Mouse (Mus musculus): ENCODE data around the gene Mapk1ip1l. TPM values are rescaled to one million over a fixed set of nuclear protein-coding genes. Genes with fewer than 3 reads are reported as not detected.

Mapk1ip1l gene
- polyA plus RNA-seq, 1 experiment from 2014 or later: 53.8 TPM

DNA sequence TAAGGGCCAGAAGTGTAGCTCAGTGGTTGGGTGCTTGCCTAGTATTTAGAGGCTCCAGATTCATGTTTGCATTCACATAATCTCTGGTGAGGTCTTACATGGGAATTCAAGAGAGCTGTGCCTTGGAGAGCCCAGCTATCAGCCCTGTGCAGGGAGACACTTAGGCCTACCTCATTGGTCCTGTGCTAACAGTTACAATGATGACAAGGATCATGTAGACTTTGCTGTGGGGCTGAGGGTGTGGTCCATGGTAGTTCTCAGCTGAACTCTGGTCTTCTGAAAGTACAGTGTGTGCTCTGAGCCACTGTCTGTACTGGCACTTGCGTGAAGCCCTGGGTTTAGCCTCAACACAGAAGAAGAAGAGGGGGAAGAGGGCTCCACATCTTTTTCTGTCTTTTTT is 48.6 kb downstream of the Mapk1ip1l start:
- Histone ChIP-seq H3K4me1 (ENCODE audit: control insufficient read depth in 2 of 2, insufficient read depth in 2 of 2, low read length in 2 of 2) (no peaks in the 10 kb centered on the region), H3K4me2 (ENCODE audit: low read length) (no peak overlapping the region), H3K27ac (replicated peaks in 1 of 2; ENCODE audit: control insufficient read depth in 1 of 2, insufficient read depth in 1 of 2, low read depth in 2 of 2, low read length in 2 of 2) (no peak overlapping the region), H3K4me3 (ENCODE audit: control insufficient read depth in 1 of 2, insufficient read depth in 1 of 2, low read depth in 1 of 2, low read length in 2 of 2) (no peak overlapping the region), H3K9me3 (ENCODE audit: control insufficient read depth, low read length) (no peaks in the 10 kb centered on the region), H3K36me3 (ENCODE audit: control insufficient read depth, insufficient read depth, low read length) (no peaks in the 10 kb centered on the region), H3K9ac (ENCODE audit: low read length) (no peak overlapping the region), H3K27me3 (ENCODE audit: control insufficient read depth, insufficient read depth, low read length) (no peaks in the 10 kb centered on the region)
- ATAC-seq (ENCODE audit: insufficient number of reproducible peaks, insufficient read depth, low FRiP score, low read depth): no peak
- WGBS: 100% methylated on average over 1 of the region's 1 CpGs

DNA sequence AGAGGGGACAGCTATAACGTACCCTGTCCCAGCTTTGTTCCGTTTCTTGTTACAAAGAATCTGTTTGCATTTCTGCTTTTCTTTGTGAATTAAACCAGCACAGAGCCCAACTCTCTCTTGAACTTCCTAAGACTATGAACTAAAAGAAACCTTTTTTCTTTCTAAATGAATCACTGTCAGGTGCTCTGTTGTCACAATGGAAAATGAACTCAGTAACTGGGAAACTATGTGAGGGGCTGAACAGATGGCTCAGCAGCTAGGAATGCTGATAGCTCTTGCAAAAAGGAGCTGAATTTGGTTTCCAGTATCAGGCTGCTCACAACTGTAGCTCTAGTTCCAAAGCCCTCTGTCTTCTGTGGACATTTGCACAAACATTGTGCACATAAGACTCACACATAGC is 52.9 kb downstream of the Mapk1ip1l start:
- H3K4me3 ChIP-seq (ENCODE audit: control insufficient read depth in 1 of 2, insufficient read depth in 1 of 2, low read depth in 1 of 2, low read length in 2 of 2): no peak overlapping the region
- no peaks in the 10 kb centered on the region for H3K4me1 ChIP-seq (ENCODE audit: control insufficient read depth in 2 of 2, insufficient read depth in 2 of 2, low read length in 2 of 2)
- H3K9ac ChIP-seq (ENCODE audit: low read length): no peak overlapping the region
- H3K36me3 ChIP-seq (ENCODE audit: control insufficient read depth, insufficient read depth, low read length): no peaks in the 10 kb centered on the region
- no peak for ATAC-seq (ENCODE audit: insufficient number of reproducible peaks, insufficient read depth, low FRiP score, low read depth)
- H3K27ac ChIP-seq (replicated peaks in 1 of 2; ENCODE audit: control insufficient read depth in 1 of 2, insufficient read depth in 1 of 2, low read depth in 2 of 2, low read length in 2 of 2): no peak overlapping the region
- WGBS: 81% methylated on average over 2 of the region's 2 CpGs
- H3K27me3 ChIP-seq (ENCODE audit: control insufficient read depth, insufficient read depth, low read length): no peaks in the 10 kb centered on the region
- H3K9me3 ChIP-seq (ENCODE audit: control insufficient read depth, low read length): no peaks in the 10 kb centered on the region
- no peak overlapping the region for H3K4me2 ChIP-seq (ENCODE audit: low read length)

DNA sequence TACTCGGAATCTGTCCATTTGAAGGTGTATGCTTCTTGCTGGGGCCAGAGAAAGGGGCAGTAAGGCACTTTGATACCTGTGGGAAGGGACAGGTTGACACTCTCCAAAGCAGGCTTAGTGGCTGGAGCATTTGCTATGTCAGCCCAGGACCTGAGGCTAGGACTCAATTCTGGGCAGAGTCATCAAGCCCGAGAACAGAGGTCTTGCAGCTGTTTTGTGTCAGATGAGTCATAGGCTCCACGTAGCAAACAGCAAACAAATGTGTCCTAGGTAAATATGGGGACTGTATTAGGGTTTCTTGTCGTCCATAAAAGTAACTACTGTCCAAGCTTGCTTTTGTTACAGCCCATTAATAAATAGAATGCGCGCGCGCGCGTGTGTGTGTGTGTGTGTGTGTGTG is 54.2 kb downstream of the Mapk1ip1l start:
- Histone ChIP-seq H3K36me3 (ENCODE audit: control insufficient read depth, insufficient read depth, low read length) (no peaks in the 10 kb centered on the region), H3K9me3 (ENCODE audit: control insufficient read depth, low read length) (no peaks in the 10 kb centered on the region), H3K9ac (ENCODE audit: low read length) (no peak overlapping the region), H3K27me3 (ENCODE audit: control insufficient read depth, insufficient read depth, low read length) (no peaks in the 10 kb centered on the region), H3K4me1 (ENCODE audit: control insufficient read depth in 2 of 2, insufficient read depth in 2 of 2, low read length in 2 of 2) (no peaks in the 10 kb centered on the region), H3K27ac (replicated peaks in 1 of 2; ENCODE audit: control insufficient read depth in 1 of 2, insufficient read depth in 1 of 2, low read depth in 2 of 2, low read length in 2 of 2) (no peak overlapping the region), H3K4me2 (ENCODE audit: low read length) (no peak overlapping the region), H3K4me3 (ENCODE audit: control insufficient read depth in 1 of 2, insufficient read depth in 1 of 2, low read depth in 1 of 2, low read length in 2 of 2) (no peak overlapping the region)
- 92% methylated on average over 10 of the region's 10 CpGs for WGBS
- no peak for ATAC-seq (ENCODE audit: insufficient number of reproducible peaks, insufficient read depth, low FRiP score, low read depth)

DNA sequence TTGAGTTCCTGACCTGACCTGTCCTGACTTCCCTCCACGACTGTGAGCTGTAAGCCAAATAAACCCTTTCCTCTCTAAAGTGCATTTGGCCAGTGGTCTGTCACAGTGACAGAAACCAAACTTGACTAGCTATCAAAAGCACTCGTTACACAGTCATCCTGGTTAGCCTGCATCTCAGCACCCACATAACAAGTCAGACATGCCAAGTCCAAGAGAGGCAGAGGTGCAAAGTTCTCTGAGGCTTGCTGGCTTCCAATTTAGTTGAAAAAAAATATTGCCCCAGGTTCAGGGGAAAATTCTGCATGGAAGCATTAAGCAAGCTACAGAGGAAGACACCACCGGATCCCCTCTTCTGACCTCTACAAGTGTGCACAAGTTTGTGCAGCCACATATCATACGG is 55.2 kb downstream of the Mapk1ip1l start:
- H3K9me3 ChIP-seq (ENCODE audit: control insufficient read depth, low read length): no peaks in the 10 kb centered on the region
- H3K4me2 ChIP-seq (ENCODE audit: low read length): no peak overlapping the region
- 72% methylated on average over 4 of the region's 4 CpGs for WGBS
- no peaks in the 10 kb centered on the region for H3K36me3 ChIP-seq (ENCODE audit: control insufficient read depth, insufficient read depth, low read length)
- no peak overlapping the region for H3K9ac ChIP-seq (ENCODE audit: low read length)
- no peaks in the 10 kb centered on the region for H3K27me3 ChIP-seq (ENCODE audit: control insufficient read depth, insufficient read depth, low read length)
- H3K27ac ChIP-seq (replicated peaks in 1 of 2; ENCODE audit: control insufficient read depth in 1 of 2, insufficient read depth in 1 of 2, low read depth in 2 of 2, low read length in 2 of 2): no peak overlapping the region
- no peaks in the 10 kb centered on the region for H3K4me1 ChIP-seq (ENCODE audit: control insufficient read depth in 2 of 2, insufficient read depth in 2 of 2, low read length in 2 of 2)
- H3K4me3 ChIP-seq (ENCODE audit: control insufficient read depth in 1 of 2, insufficient read depth in 1 of 2, low read depth in 1 of 2, low read length in 2 of 2): no peak overlapping the region
- ATAC-seq (ENCODE audit: insufficient number of reproducible peaks, insufficient read depth, low FRiP score, low read depth): no peak

DNA sequence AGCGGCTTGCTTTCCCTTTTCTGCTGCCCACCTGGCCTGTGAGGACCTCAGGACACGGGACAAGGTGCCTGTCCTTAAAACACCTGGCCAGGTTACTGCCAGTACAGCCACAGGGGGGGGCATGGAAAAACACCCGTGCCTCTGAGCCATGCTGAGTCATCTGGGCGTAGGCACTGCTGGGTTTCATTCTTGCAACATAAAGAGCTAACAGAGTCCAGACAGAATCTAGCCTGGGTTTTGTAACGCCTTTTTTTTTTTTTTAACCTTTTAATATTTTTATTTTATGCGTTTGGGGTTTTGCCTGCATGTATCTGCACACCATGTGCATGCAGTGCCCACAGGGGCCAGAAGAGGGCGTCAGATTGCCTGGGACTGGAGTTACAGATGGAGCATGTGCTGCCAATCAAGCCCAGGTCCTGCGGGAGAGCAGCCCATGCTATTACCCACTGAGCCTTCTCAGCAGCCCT is 56.1 kb downstream of the Mapk1ip1l start:
- no peaks in the 10 kb centered on the region for H3K27me3 ChIP-seq (ENCODE audit: control insufficient read depth, insufficient read depth, low read length)
- WGBS: 64% methylated on average over 8 of the region's 8 CpGs
- no peak overlapping the region for H3K9ac ChIP-seq (ENCODE audit: low read length)
- no peak overlapping the region for H3K4me2 ChIP-seq (ENCODE audit: low read length)
- H3K4me1 ChIP-seq (ENCODE audit: control insufficient read depth in 2 of 2, insufficient read depth in 2 of 2, low read length in 2 of 2): no peaks in the 10 kb centered on the region
- H3K4me3 ChIP-seq (ENCODE audit: control insufficient read depth in 1 of 2, insufficient read depth in 1 of 2, low read depth in 1 of 2, low read length in 2 of 2): no peak overlapping the region
- no peak overlapping the region for H3K27ac ChIP-seq (replicated peaks in 1 of 2; ENCODE audit: control insufficient read depth in 1 of 2, insufficient read depth in 1 of 2, low read depth in 2 of 2, low read length in 2 of 2)
- no peak for ATAC-seq (ENCODE audit: insufficient number of reproducible peaks, insufficient read depth, low FRiP score, low read depth)
- H3K36me3 ChIP-seq (ENCODE audit: control insufficient read depth, insufficient read depth, low read length): no peaks in the 10 kb centered on the region
- no peaks in the 10 kb centered on the region for H3K9me3 ChIP-seq (ENCODE audit: control insufficient read depth, low read length)

DNA sequence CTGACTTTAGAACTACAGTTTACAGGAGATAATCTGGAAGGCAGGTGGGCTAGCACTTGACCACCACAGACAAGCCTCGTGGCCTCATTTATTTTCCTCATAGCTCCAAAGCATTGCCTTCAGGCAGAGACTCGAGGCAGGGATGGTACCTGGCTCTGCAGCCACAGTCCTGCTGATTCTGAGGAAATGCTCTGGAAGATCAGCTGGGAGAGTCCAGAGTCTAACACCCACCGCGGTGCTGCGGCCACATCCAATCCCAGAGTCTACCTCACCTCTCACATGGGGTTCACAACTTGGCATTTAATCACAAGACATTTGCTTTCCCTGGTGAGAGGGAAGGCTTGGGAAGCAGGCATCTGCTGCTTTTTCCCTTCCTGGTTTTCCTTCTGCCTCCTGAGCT is 56.9 kb downstream of the Mapk1ip1l start:
- no peaks in the 10 kb centered on the region for H3K36me3 ChIP-seq (ENCODE audit: control insufficient read depth, insufficient read depth, low read length)
- 67% methylated on average over 5 of the region's 5 CpGs for WGBS
- H3K4me3 ChIP-seq (ENCODE audit: control insufficient read depth in 1 of 2, insufficient read depth in 1 of 2, low read depth in 1 of 2, low read length in 2 of 2): no peak overlapping the region
- H3K9me3 ChIP-seq (ENCODE audit: control insufficient read depth, low read length): no peaks in the 10 kb centered on the region
- H3K4me1 ChIP-seq (ENCODE audit: control insufficient read depth in 2 of 2, insufficient read depth in 2 of 2, low read length in 2 of 2): no peaks in the 10 kb centered on the region
- H3K4me2 ChIP-seq (ENCODE audit: low read length): no peak overlapping the region
- ATAC-seq (ENCODE audit: insufficient number of reproducible peaks, insufficient read depth, low FRiP score, low read depth): no peak
- no peak overlapping the region for H3K27ac ChIP-seq (replicated peaks in 1 of 2; ENCODE audit: control insufficient read depth in 1 of 2, insufficient read depth in 1 of 2, low read depth in 2 of 2, low read length in 2 of 2)
- no peak overlapping the region for H3K9ac ChIP-seq (ENCODE audit: low read length)
- no peaks in the 10 kb centered on the region for H3K27me3 ChIP-seq (ENCODE audit: control insufficient read depth, insufficient read depth, low read length)

DNA sequence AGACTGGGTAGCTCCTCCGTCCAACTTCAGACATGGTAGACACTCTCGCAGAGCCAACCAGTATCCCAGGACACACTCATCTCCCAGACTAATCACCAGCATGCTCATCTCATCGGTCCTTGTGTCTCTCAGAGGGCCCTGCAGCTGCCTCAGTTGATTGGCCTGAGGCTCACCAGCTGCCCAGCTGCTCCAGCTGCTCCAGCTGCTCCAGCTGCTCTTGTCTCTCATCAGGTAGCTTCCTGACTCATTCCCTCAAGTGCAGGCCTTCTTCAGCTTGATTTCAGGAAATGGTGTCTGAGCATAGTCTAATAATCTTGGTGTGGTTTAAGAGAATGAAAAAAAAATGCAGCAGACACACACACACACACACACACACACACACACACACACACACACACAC is 58.6 kb downstream of the Mapk1ip1l start:
- ATAC-seq (ENCODE audit: insufficient number of reproducible peaks, insufficient read depth, low FRiP score, low read depth): no peak
- H3K27me3 ChIP-seq (ENCODE audit: control insufficient read depth, insufficient read depth, low read length): no peaks in the 10 kb centered on the region
- 77% methylated on average over 3 of the region's 3 CpGs for WGBS
- H3K36me3 ChIP-seq (ENCODE audit: control insufficient read depth, insufficient read depth, low read length): no peaks in the 10 kb centered on the region
- H3K4me2 ChIP-seq (ENCODE audit: low read length): no peak overlapping the region
- H3K9me3 ChIP-seq (ENCODE audit: control insufficient read depth, low read length): no peaks in the 10 kb centered on the region
- no peak overlapping the region for H3K27ac ChIP-seq (replicated peaks in 1 of 2; ENCODE audit: control insufficient read depth in 1 of 2, insufficient read depth in 1 of 2, low read depth in 2 of 2, low read length in 2 of 2)
- H3K9ac ChIP-seq (ENCODE audit: low read length): no peak overlapping the region
- no peak overlapping the region for H3K4me3 ChIP-seq (ENCODE audit: control insufficient read depth in 1 of 2, insufficient read depth in 1 of 2, low read depth in 1 of 2, low read length in 2 of 2)
- H3K4me1 ChIP-seq (ENCODE audit: control insufficient read depth in 2 of 2, insufficient read depth in 2 of 2, low read length in 2 of 2): no peaks in the 10 kb centered on the region

DNA sequence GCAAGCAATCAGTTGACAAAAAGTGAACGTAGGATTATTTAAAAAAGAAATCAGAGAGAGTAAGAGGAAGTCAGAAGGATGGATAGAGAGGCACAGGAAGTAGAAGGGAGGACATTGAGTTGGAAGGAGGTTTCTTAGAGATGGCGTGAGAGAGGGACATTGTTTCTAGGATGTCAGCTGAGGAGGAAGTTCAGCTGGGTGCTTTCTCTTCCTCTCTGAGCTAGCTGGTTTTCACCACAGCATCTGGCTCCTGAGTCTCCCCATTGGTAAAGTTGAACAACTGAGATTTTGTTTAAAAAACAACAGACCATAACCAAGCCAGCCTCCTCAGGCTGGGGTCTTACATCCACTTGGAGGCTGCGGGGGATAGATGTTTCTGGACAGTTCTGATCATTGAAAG is 61.5 kb downstream of the Mapk1ip1l start:
- Histone ChIP-seq H3K9me3 (ENCODE audit: control insufficient read depth, low read length) (no peaks in the 10 kb centered on the region), H3K27ac (replicated peaks in 1 of 2; ENCODE audit: control insufficient read depth in 1 of 2, insufficient read depth in 1 of 2, low read depth in 2 of 2, low read length in 2 of 2) (no peak overlapping the region), H3K9ac (ENCODE audit: low read length) (no peak overlapping the region), H3K4me3 (ENCODE audit: control insufficient read depth in 1 of 2, insufficient read depth in 1 of 2, low read depth in 1 of 2, low read length in 2 of 2) (no peak overlapping the region), H3K36me3 (ENCODE audit: control insufficient read depth, insufficient read depth, low read length) (no peaks in the 10 kb centered on the region), H3K4me2 (ENCODE audit: low read length) (no peak overlapping the region), H3K4me1 (ENCODE audit: control insufficient read depth in 2 of 2, insufficient read depth in 2 of 2, low read length in 2 of 2) (peaks cover under 1% of the 10 kb centered on the region in 2 experiments; a peak in 1 of 4 replicates), H3K27me3 (ENCODE audit: control insufficient read depth, insufficient read depth, low read length) (no peaks in the 10 kb centered on the region)
- no peak for ATAC-seq (ENCODE audit: insufficient number of reproducible peaks, insufficient read depth, low FRiP score, low read depth)
- WGBS: 67% methylated on average over 3 of the region's 3 CpGs

Data from heart, embryonic 14.5 days (tissue).